Mouse (Mus musculus): Measurements from ENCODE around the gene Ctrc.

DNA sequence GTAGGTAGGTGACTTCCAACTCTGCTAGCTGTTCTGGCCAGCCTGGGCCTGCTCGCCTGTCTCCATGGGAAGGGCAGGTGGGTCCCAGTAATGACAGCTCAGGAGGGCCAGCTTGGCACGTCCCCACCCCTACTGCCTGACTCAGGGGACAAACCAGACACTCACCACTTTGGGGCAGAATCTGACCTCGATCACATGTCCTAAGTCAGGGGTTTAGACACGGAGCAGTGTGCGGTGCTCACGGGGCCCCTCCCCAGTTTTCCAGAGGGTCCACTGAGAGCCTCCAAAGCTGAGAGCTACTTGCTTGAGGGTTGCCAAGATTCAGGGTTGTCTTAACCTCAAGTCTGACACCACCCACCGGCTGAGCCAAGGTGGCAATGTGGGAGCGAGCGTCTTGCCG is 21.9 kb upstream of the Ctrc start:
- TF ChIP-seq CTCF (IDR thresholded peaks at IDR 0.05; ENCODE audit: extremely low read depth, insufficient read length, insufficient replicate concordance, low read depth, low read length) (no peak), POLR2A (IDR thresholded peaks at IDR 0.05; ENCODE audit: low read depth, low read length) (no peak)

Measured in small intestine, adult 2 months (tissue).